Mouse (Mus musculus) liver, embryonic 12.5 days (tissue): ENCODE data around the gene Erc2. TPM values are rescaled to one million over a fixed set of nuclear protein-coding genes. Genes with fewer than 3 reads are reported as not detected.

Experiments
- ATAC-seq: fragments of 200-750 bp; cut with Nextera tagmentation; 2 replicates; pipeline ENCODE4 v1.8.0; 2017; ENCODE audit warnings: moderate number of reproducible peaks, mild to moderate bottlenecking, moderate library complexity
- H3K27ac ChIP-seq: fragments of 300-500 bp; sonication (generic); 2 replicates; pipeline ENCODE4 v1.5.1; 2016; ENCODE audit warnings: mild to moderate bottlenecking
- H3K27me3 ChIP-seq: fragments of 300-500 bp; sonication (generic); replicated peaks from 2 replicates; pipeline ENCODE4 v1.6.1; 2016; ENCODE audit warnings: mild to moderate bottlenecking, moderate library complexity
- H3K36me3 ChIP-seq: fragments of 300-500 bp; sonication (generic); 2 replicates; pipeline ENCODE4 v1.6.1; 2016; ENCODE audit warnings: mild to moderate bottlenecking, moderate library complexity
- H3K4me1 ChIP-seq: fragments of 300-500 bp; sonication (generic); 2 replicates; pipeline ENCODE4 v1.6.1; 2016
- H3K4me2 ChIP-seq: fragments of 300-500 bp; sonication (generic); 2 replicates; pipeline ENCODE4 v1.6.1; 2016; ENCODE audit warnings: mild to moderate bottlenecking, moderate library complexity
- H3K4me3 ChIP-seq: fragments of 300-500 bp; sonication (generic); 2 replicates; pipeline ENCODE4 v1.5.1; 2016; ENCODE audit warnings: mild to moderate bottlenecking, moderate library complexity
- H3K9ac ChIP-seq: fragments of 300-500 bp; sonication (generic); 2 replicates; pipeline ENCODE4 v1.6.1; 2016; ENCODE audit warnings: mild to moderate bottlenecking, moderate library complexity
- H3K9me3 ChIP-seq: fragments of 300-500 bp; sonication (generic); replicated peaks from 2 replicates; pipeline ENCODE4 v1.6.1; 2016; ENCODE audit warnings: mild to moderate bottlenecking, moderate library complexity
- WGBS: fragments of 180-500 bp; shearing (Covaris S2); methylation state at CpG from one replicate; pipeline ENCODE4 v1.1.7; 2016; ENCODE audit not compliant: insufficient replicate concordance; 5-methylcytosine and 5-hydroxymethylcytosine counted together
- polyA plus RNA-seq: library from polyadenylated mRNA; unstranded; fragments of >200 nt; fragmentation: Nextera tagmentation; extraction: Ambion mirVana; gene quantifications from 2 replicates; pipeline ENCODE4 v1.2.1, GENCODE M21; 2016

The Erc2 gene
- polyA plus RNA-seq, 1 experiment from 2014 or later = 0.77 TPM

DNA sequence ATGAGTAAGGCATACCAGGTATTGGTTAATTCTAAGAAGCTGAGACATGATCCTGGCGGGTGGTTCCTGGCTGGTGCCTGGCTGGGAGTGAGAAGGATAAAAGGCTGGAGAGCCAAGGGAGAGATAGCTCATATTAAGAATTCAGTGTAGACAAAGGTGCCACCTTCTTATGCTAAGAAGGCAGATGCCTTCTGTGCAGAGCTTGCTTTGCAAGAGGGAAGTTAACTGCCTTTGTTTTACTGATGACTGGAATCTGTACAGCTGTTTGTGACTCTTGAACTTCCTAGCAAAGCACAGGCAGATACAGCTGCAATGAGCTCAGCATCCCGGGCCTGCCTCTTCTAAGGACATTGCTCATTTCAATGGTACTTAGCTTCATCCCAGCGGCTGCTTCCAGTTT is 47.7 kb downstream of the Erc2 start:
- 61% methylated on average over 3 of the region's 3 CpGs for WGBS
- H3K36me3 ChIP-seq = no peaks in the 10 kb centered on the region

DNA sequence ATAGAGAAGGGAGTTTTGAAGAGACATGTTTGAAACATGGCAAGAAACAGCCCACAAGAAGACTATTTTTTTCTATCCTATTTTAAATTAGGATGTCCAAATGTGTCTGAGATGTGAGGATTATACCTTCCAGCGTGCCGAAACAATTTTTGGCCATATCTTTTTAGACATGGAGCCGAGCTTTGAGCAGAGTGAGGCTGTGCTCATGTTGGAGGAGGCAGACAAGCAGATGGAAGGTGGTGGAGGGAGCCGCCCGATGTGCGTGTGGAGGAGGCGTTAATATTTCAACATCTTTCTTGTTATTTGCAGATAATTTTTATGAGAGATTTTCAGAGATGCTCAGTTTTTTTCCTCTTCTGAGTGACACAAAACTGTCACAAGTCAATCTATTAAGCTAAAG is 50.5 kb downstream of the Erc2 start:
- no peak for ATAC-seq
- WGBS = 77% methylated on average over 7 of the region's 7 CpGs
- H3K27ac ChIP-seq = no peak overlapping the region
- no peak overlapping the region for H3K4me2 ChIP-seq
- H3K9me3 ChIP-seq = no peaks in the 10 kb centered on the region
- H3K4me1 ChIP-seq = no peaks in the 10 kb centered on the region
- H3K36me3 ChIP-seq = no peaks in the 10 kb centered on the region
- H3K27me3 ChIP-seq = no peaks in the 10 kb centered on the region
- no peak overlapping the region for H3K9ac ChIP-seq
- H3K4me3 ChIP-seq = no peak overlapping the region

More for the DNA sequence above, 47.7 kb downstream of the Erc2 start:
- Histone ChIP-seq H3K9me3 (no peaks in the 10 kb centered on the region), H3K4me2 (no peak overlapping the region), H3K27me3 (no peaks in the 10 kb centered on the region), H3K4me1 (no peaks in the 10 kb centered on the region), H3K9ac (no peak overlapping the region), H3K4me3 (no peak overlapping the region), H3K27ac (no peak overlapping the region)
- ATAC-seq = no peak

- Histone ChIP-seq H3K27ac (no peak overlapping the region), H3K4me2 (no peak overlapping the region), H3K4me1 (no peaks in the 10 kb centered on the region), H3K27me3 (no peaks in the 10 kb centered on the region), H3K9ac (no peak overlapping the region), H3K9me3 (no peaks in the 10 kb centered on the region), H3K36me3 (no peaks in the 10 kb centered on the region), H3K4me3 (no peak overlapping the region)
- WGBS = 70% methylated on average over 4 of the region's 4 CpGs
- no peak for ATAC-seq
Measured at GRCm38 (mm10) chr14:27674096-27674495, 51.9 kb downstream of the Erc2 start.

- no peaks in the 10 kb centered on the region for H3K4me1 ChIP-seq
- H3K4me3 ChIP-seq = no peak overlapping the region
- 73% methylated on average over 10 of the region's 10 CpGs for WGBS
- no peak overlapping the region for H3K4me2 ChIP-seq
- no peaks in the 10 kb centered on the region for H3K27me3 ChIP-seq
- no peaks in the 10 kb centered on the region for H3K9me3 ChIP-seq
- H3K27ac ChIP-seq = no peak overlapping the region
- H3K9ac ChIP-seq = no peak overlapping the region
- ATAC-seq = no peak
- no peaks in the 10 kb centered on the region for H3K36me3 ChIP-seq
Measured at GRCm38 (mm10) chr14:27674561-27674960, 52.3 kb downstream of the Erc2 start.

DNA sequence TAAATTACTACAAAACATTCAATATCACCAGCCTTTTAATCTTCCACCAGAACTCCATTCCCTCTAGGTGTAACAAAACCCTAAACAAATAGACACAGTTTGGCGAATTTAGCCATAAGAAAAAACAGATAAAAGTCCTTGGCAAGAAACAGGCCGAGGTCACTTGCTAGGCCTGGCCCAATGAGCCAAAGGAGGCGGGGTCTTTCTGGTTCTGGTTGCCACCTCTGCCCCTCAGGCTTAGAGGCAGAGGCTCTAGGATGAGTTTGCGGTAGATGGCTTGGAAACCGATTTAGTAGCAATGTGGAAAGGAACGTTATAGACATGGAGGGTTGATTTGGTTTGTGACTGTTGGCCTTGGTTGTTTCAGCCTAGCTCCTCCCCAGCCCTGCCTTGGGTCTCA is 52.8 kb downstream of the Erc2 start:
- WGBS = 70% methylated on average over 6 of the region's 6 CpGs
- H3K4me1 ChIP-seq = no peaks in the 10 kb centered on the region
- ATAC-seq = no peak

GRCm38 (mm10) chr14:27682368-27683052 is 60.3 kb downstream of the Erc2 start:
- H3K27me3 ChIP-seq = no peaks in the 10 kb centered on the region
- H3K9ac ChIP-seq = no peak overlapping the region
- 59% methylated on average over 3 of the region's 3 CpGs for WGBS
- H3K4me3 ChIP-seq = no peak overlapping the region
- H3K36me3 ChIP-seq = no peaks in the 10 kb centered on the region
- H3K9me3 ChIP-seq = no peaks in the 10 kb centered on the region
- H3K4me1 ChIP-seq = no peaks in the 10 kb centered on the region
- H3K4me2 ChIP-seq = no peak overlapping the region
- H3K27ac ChIP-seq = no peak overlapping the region
- no peak for ATAC-seq

More for the DNA sequence above, 52.8 kb downstream of the Erc2 start:
- no peak overlapping the region for H3K27ac ChIP-seq
- no peaks in the 10 kb centered on the region for H3K36me3 ChIP-seq
- no peak overlapping the region for H3K4me3 ChIP-seq
- no peaks in the 10 kb centered on the region for H3K27me3 ChIP-seq
- H3K9me3 ChIP-seq = no peaks in the 10 kb centered on the region
- no peak overlapping the region for H3K4me2 ChIP-seq
- no peak overlapping the region for H3K9ac ChIP-seq

- H3K27me3 ChIP-seq = no peaks in the 10 kb centered on the region
- H3K4me2 ChIP-seq = no peak overlapping the region
- H3K36me3 ChIP-seq = no peaks in the 10 kb centered on the region
- H3K4me3 ChIP-seq = no peak overlapping the region
- H3K9ac ChIP-seq = no peak overlapping the region
- no peaks in the 10 kb centered on the region for H3K9me3 ChIP-seq
- H3K4me1 ChIP-seq = no peaks in the 10 kb centered on the region
- H3K27ac ChIP-seq = no peak overlapping the region
- 76% methylated on average over 7 of the region's 7 CpGs for WGBS
- no peak for ATAC-seq
Measured at GRCm38 (mm10) chr14:27695781-27696180, 73.6 kb downstream of the Erc2 start.

GRCm38 (mm10) chr14:27717364-27717763 is 95.1 kb downstream of the Erc2 start:
- 69% methylated on average over 7 of the region's 7 CpGs for WGBS
- Histone ChIP-seq H3K9ac (no peak overlapping the region), H3K4me1 (no peaks in the 10 kb centered on the region), H3K4me2 (no peak overlapping the region), H3K27me3 (no peaks in the 10 kb centered on the region), H3K4me3 (no peak overlapping the region), H3K27ac (no peak overlapping the region), H3K36me3 (no peaks in the 10 kb centered on the region), H3K9me3 (no peaks in the 10 kb centered on the region)
- ATAC-seq = no peak

- no peak overlapping the region for H3K27ac ChIP-seq
- WGBS = 65% methylated on average over 4 of the region's 4 CpGs
- no peaks in the 10 kb centered on the region for H3K36me3 ChIP-seq
- no peak overlapping the region for H3K9ac ChIP-seq
- no peaks in the 10 kb centered on the region for H3K4me1 ChIP-seq
- H3K27me3 ChIP-seq = no peaks in the 10 kb centered on the region
- H3K9me3 ChIP-seq = no peaks in the 10 kb centered on the region
- H3K4me3 ChIP-seq = no peak overlapping the region
- no peak for ATAC-seq
- H3K4me2 ChIP-seq = no peak overlapping the region
Measured at GRCm38 (mm10) chr14:27719601-27720000, 97.4 kb downstream of the Erc2 start.

GRCm38 (mm10) chr14:27720944-27721343 is 98.7 kb downstream of the Erc2 start:
- Histone ChIP-seq H3K9ac (no peak overlapping the region), H3K27ac (no peak overlapping the region), H3K27me3 (no peaks in the 10 kb centered on the region), H3K4me2 (no peak overlapping the region), H3K4me3 (no peak overlapping the region), H3K4me1 (no peaks in the 10 kb centered on the region), H3K36me3 (no peaks in the 10 kb centered on the region), H3K9me3 (no peaks in the 10 kb centered on the region)
- ATAC-seq = no peak
- WGBS = 73% methylated on average over 3 of the region's 3 CpGs

- H3K4me3 ChIP-seq = no peak overlapping the region
- H3K9ac ChIP-seq = no peak overlapping the region
- no peaks in the 10 kb centered on the region for H3K27me3 ChIP-seq
- ATAC-seq = no peak
- H3K36me3 ChIP-seq = no peaks in the 10 kb centered on the region
- no peak overlapping the region for H3K4me2 ChIP-seq
- no peaks in the 10 kb centered on the region for H3K9me3 ChIP-seq
- no peaks in the 10 kb centered on the region for H3K4me1 ChIP-seq
- 53% methylated on average over 3 of the region's 3 CpGs for WGBS
- H3K27ac ChIP-seq = no peak overlapping the region
Measured at GRCm38 (mm10) chr14:27721759-27722158, 99.5 kb downstream of the Erc2 start.

DNA sequence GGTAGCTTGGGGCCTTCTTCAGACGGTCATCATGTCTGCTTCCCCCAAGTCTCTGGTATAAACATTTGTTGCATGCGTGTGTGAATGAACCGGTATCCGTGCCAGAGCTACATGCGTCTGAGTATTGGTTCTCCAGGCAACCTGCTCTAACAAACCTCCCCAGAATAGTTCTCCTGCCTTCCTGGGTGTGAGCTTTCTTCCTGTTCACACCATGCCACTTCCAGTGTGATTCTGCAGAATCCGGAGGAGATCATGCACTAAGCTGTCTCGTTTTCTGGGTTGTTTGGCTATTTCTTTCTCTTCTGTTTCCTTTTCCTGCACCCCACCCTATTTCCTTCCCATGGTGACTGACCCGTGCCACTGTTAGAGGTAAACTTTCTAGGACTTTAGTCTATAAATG is 105.3 kb downstream of the Erc2 start:
- WGBS = 55% methylated on average over 8 of the region's 8 CpGs
- Histone ChIP-seq H3K27ac (no peak overlapping the region), H3K36me3 (no peaks in the 10 kb centered on the region), H3K4me2 (no peak overlapping the region), H3K9ac (no peak overlapping the region), H3K9me3 (no peaks in the 10 kb centered on the region), H3K27me3 (no peaks in the 10 kb centered on the region), H3K4me3 (no peak overlapping the region), H3K4me1 (no peaks in the 10 kb centered on the region)
- no peak for ATAC-seq

GRCm38 (mm10) chr14:27731086-27731485 is 108.9 kb downstream of the Erc2 start:
- no peaks in the 10 kb centered on the region for H3K9me3 ChIP-seq
- H3K4me3 ChIP-seq = no peak overlapping the region
- H3K4me2 ChIP-seq = no peak overlapping the region
- no peak overlapping the region for H3K9ac ChIP-seq
- H3K27ac ChIP-seq = no peak overlapping the region
- H3K27me3 ChIP-seq = no peaks in the 10 kb centered on the region
- no peaks in the 10 kb centered on the region for H3K36me3 ChIP-seq
- no peak for ATAC-seq
- H3K4me1 ChIP-seq = no peaks in the 10 kb centered on the region
- 49% methylated on average over 4 of the region's 4 CpGs for WGBS
